Mouse (Mus musculus): ENCODE data around the gene Gm10518. TPM values are rescaled to one million over a fixed set of nuclear protein-coding genes. Genes with fewer than 3 reads are reported as not detected.
A peak's percentile ranks its signal among the peaks of the same experiment; 100 is the strongest.
"Not testable (repeated sequence)": the region's sequence is repeated elsewhere in the genome, so short reads cannot be mapped to it uniquely, and the experiment has no call there.

Gene Gm10518
- polyA plus RNA-seq, 1 experiment from 2014 or later = 0.20 TPM

DNA sequence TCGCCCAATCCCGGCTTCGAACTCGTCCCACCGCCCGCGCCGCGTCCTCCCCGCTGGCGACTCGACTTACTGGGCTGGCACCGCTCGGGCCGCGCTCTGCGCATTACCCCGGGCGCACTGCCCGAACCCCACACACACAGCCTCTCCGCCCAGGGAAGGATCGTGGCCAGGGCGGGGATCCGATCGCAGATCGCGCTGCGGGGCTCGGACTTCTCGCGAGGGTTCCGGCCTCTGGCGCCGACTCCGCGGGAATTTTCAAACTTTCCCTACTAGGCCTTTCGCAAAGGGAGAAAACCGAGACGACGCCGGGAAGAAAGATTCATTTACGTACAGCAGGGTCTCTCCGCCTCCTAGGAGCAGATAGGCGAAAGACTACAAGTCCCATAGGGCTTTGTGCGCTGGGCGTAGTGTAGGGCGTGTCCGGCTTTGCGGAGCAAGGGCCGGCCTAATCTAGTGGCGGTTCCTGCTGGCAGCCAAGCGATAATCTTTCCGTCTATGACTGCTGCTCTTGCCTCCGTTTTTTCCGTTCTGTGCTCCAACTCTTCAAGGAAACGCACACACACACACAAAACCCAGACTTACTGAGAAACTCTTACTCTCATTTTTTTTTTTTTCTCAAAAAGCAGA lies 450 bp downstream of the Gm10518 start, which contains the start of gene Ahctf1:
Gene Ahctf1 (minus strand): TSS at position 168 of the 627 bp plus-strand sequence.
- H3K9ac ChIP-seq (ENCODE audit: low read length) = peak within 1 kb of the TSS; percentile 86
- H3K27me3 ChIP-seq (ENCODE audit: control insufficient read depth, insufficient read depth, low read length) = no peaks in the 10 kb centered on the region
- peak within 1 kb of the TSS; percentile 91 for H3K4me3 ChIP-seq (ENCODE audit: low read depth, low read length)
- DNase-seq (ENCODE audit: low spot score, missing footprints) = peak; percentile 99
- 0 out of 2 replicates have a peak, but pooled peaks cover 2% of the 10 kb centered on the region for H3K36me3 ChIP-seq (ENCODE audit: control insufficient read depth, insufficient read depth, low read length)
- peak within 1 kb of the TSS; percentile 96 for H3K27ac ChIP-seq (ENCODE audit: low read depth, low read length)
- WGBS = under 1% methylated on average over 56 of the region's 56 CpGs
- no peaks in the 10 kb centered on the region for H3K9me3 ChIP-seq (ENCODE audit: control insufficient read depth, low read length)
- H3K4me1 ChIP-seq (ENCODE audit: control insufficient read depth, insufficient read depth, low read length) = peaks cover 9% of the 10 kb centered on the region
- peak; percentile 98 for ATAC-seq (ENCODE audit: low FRiP score)
- H3K4me2 ChIP-seq = peak within 1 kb of the TSS; percentile 77

DNA sequence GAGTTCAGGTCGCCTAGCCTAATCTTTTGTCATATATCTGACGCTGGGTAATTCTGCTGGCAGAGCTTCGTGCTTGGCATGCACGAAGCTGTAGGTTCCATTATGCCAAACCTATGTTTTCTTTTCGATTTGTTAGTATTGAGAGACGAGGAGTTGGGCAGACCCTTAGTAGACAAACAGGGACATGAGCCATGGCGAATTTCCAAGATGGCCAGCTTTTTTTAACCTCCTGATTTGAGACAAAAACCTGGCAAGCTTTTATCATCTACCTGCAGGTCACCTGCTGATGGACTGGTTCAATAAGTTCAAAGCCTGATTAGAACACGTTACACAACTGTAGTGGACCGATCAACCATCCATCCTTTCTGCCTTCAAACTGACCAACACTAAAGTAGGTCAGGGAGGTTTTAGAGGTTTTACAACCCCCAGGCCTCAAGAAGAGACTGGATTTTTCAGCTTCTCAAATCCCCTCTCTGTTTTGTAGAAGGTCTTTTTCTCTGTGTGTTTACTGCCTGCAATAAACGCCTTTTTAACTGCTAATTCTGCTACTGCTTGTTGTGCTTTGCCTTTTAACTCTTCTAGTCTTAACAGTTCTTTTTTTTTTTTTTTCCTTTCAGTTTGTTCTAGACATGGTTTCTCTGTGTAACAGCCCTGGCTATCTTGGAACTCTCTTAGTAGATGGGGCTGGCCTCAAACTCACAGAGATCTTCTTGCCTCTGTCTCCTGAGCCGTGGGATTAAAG lies 1.1 kb downstream of the Gm10518 start:
- H3K27me3 ChIP-seq (ENCODE audit: control insufficient read depth, insufficient read depth, low read length) = no peaks in the 10 kb centered on the region
- peak overlapping the region; percentile 86; the same call in 1 of the 2 replicates for H3K9ac ChIP-seq (ENCODE audit: low read length)
- H3K4me1 ChIP-seq (ENCODE audit: control insufficient read depth, insufficient read depth, low read length) = peaks cover 9% of the 10 kb centered on the region
- DNase-seq (ENCODE audit: low spot score, missing footprints) = peak; percentile 91
- WGBS = 39% methylated on average over 11 of the region's 11 CpGs
- H3K4me2 ChIP-seq = peak overlapping the region; percentile 77
- no peaks in the 10 kb centered on the region for H3K36me3 ChIP-seq (ENCODE audit: control insufficient read depth, insufficient read depth, low read length)
- H3K27ac ChIP-seq (ENCODE audit: low read depth, low read length) = peak overlapping the region; percentile 96; the same call in 1 of the 2 replicates
- H3K4me3 ChIP-seq (ENCODE audit: low read depth, low read length) = peak overlapping the region; percentile 91; the same call in 1 of the 2 replicates
- ATAC-seq (ENCODE audit: low FRiP score) = no peak; the same call in 1 of the 2 replicates
- no peaks in the 10 kb centered on the region for H3K9me3 ChIP-seq (ENCODE audit: control insufficient read depth, low read length)

DNA sequence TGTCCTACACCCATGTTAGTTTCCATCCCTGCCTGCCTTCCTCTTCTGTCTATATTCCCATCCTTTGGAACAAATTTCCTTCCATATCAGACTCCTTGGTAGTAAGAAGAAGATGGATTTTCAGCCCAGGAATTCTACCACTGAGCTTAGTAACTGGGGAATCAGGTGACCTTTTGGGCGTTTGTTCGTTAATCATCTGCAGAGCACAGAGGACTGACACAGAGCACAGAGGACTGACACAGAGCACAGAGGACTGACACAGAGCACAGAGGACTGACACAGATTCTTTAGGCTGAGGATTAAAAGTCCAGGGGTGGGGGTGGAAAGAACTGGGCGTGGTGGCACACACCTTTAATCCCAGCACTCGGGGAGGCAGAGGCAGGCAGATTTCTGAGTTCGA lies 2.6 kb downstream of the Gm10518 start:
- 87% methylated on average over 5 of the region's 5 CpGs for WGBS
- Histone ChIP-seq H3K4me3 (ENCODE audit: low read depth, low read length) (no peak overlapping the region), H3K9me3 (ENCODE audit: control insufficient read depth, low read length) (no peaks in the 10 kb centered on the region), H3K9ac (ENCODE audit: low read length) (no peak overlapping the region), H3K27ac (ENCODE audit: low read depth, low read length) (no peak overlapping the region), H3K27me3 (ENCODE audit: control insufficient read depth, insufficient read depth, low read length) (no peaks in the 10 kb centered on the region), H3K36me3 (ENCODE audit: control insufficient read depth, insufficient read depth, low read length) (no peaks in the 10 kb centered on the region), H3K4me2 (no peak overlapping the region), H3K4me1 (ENCODE audit: control insufficient read depth, insufficient read depth, low read length) (peaks cover 9% of the 10 kb centered on the region)
- ATAC-seq (ENCODE audit: low FRiP score) (no peak), DNase-seq (ENCODE audit: low spot score, missing footprints) (no peak)

DNA sequence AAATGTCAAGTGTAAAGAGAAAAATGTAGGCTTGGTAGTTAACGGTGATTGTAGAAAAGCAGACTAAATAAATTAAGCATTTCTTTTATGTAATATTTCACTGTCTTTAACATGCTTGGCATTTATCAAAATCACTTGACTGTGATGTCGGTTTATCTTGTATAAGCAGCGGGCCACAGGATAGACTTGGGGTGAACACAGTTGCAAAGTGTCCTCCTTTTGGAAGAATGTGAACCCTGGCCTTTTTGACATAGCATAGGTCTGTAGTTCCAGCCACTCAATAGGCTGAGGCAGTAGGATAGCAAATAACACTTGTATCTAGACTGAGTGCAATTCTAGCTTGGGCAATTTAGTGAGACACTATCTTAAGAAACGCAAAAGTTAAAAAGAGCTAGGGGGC lies 4.3 kb downstream of the Gm10518 start:
- no peaks in the 10 kb centered on the region for H3K9me3 ChIP-seq (ENCODE audit: control insufficient read depth, low read length)
- DNase-seq (ENCODE audit: low spot score, missing footprints) = no peak
- no peaks in the 10 kb centered on the region for H3K27me3 ChIP-seq (ENCODE audit: control insufficient read depth, insufficient read depth, low read length)
- no peak overlapping the region for H3K27ac ChIP-seq (ENCODE audit: low read depth, low read length)
- WGBS = 91% methylated on average over 4 of the region's 4 CpGs
- H3K36me3 ChIP-seq (ENCODE audit: control insufficient read depth, insufficient read depth, low read length) = no peaks in the 10 kb centered on the region
- H3K4me1 ChIP-seq (ENCODE audit: control insufficient read depth, insufficient read depth, low read length) = no peaks in the 10 kb centered on the region
- no peak overlapping the region for H3K4me3 ChIP-seq (ENCODE audit: low read depth, low read length)
- ATAC-seq (ENCODE audit: low FRiP score) = no peak
- no peak overlapping the region for H3K4me2 ChIP-seq
- no peak overlapping the region for H3K9ac ChIP-seq (ENCODE audit: low read length)

DNA sequence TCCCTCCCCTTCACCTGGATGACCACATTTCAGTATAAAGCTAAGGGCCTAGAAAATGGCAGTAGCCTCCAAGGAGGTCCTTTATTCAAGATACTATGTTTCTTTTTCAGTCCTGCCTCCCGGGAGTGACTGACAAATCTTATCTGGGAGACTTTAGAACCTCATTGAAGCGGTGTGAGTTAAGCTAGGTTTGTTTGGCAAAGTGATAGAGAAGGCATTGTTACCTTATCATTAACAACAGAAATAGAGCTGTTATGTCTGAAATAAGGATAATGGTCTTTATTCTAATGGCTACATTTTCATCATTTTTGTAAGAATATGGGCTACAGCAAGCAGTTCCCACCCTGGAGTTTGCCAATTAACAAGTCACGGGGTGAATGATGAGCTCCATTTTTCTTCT lies 5.1 kb downstream of the Gm10518 start:
- Histone ChIP-seq H3K27ac (ENCODE audit: low read depth, low read length) (no peak overlapping the region), H3K9ac (ENCODE audit: low read length) (no peak overlapping the region), H3K27me3 (ENCODE audit: control insufficient read depth, insufficient read depth, low read length) (no peaks in the 10 kb centered on the region), H3K4me3 (ENCODE audit: low read depth, low read length) (no peak overlapping the region), H3K4me1 (ENCODE audit: control insufficient read depth, insufficient read depth, low read length) (no peaks in the 10 kb centered on the region), H3K36me3 (ENCODE audit: control insufficient read depth, insufficient read depth, low read length) (no peaks in the 10 kb centered on the region), H3K9me3 (ENCODE audit: control insufficient read depth, low read length) (no peaks in the 10 kb centered on the region), H3K4me2 (no peak overlapping the region)
- ATAC-seq (ENCODE audit: low FRiP score) (no peak), DNase-seq (ENCODE audit: low spot score, missing footprints) (no peak)
- 86% methylated on average over 3 of the region's 3 CpGs for WGBS

DNA sequence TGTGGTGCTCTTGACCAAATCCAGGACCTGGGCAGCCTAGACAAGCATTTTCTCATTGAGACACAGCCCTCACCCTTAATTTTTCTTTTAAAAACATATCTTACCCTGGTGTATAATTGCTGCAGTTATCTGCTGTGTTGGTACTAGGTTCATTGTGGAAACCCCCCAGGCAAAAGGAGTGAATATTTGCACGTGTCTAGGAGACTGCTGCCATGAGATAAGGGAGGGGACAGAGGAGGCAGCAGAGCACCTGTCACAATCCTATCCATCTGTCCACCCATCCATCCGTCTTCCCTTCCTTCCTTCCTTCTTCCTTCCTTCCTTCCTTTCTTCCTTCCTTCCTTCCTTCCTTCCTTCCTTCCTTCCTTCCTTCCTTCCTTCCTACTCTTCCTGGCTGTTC lies 10.2 kb downstream of the Gm10518 start:
- H3K9me3 ChIP-seq (ENCODE audit: control insufficient read depth, low read length) = no peaks in the 10 kb centered on the region

DNA sequence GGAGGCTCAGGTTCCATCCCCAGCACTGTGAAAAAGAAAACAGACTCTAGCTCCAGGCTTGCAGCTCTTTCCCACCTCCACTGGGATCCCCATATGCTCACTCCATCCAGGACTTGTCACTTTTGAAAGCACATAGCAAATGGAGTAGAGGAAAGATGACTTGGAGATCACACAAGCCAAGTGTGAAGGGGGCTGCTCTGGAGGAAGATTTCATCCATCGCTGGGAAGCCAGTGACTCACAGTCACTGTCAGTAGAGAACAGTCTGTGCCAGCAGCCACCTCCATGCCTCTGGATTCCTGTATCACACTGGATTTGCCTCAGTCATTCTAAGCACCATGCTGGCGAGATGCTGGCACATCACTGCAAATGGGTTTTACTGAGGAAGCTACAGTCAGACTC lies 11.4 kb downstream of the Gm10518 start:
- H3K4me1 ChIP-seq (ENCODE audit: control insufficient read depth, insufficient read depth, low read length) = no peaks in the 10 kb centered on the region
- DNase-seq (ENCODE audit: low spot score, missing footprints) = no peak
- no peak overlapping the region for H3K27ac ChIP-seq (ENCODE audit: low read depth, low read length)
- H3K4me3 ChIP-seq (ENCODE audit: low read depth, low read length) = no peak overlapping the region
- H3K4me2 ChIP-seq = no peak overlapping the region
- H3K9me3 ChIP-seq (ENCODE audit: control insufficient read depth, low read length) = no peaks in the 10 kb centered on the region
- H3K27me3 ChIP-seq (ENCODE audit: control insufficient read depth, insufficient read depth, low read length) = no peaks in the 10 kb centered on the region
- no peaks in the 10 kb centered on the region for H3K36me3 ChIP-seq (ENCODE audit: control insufficient read depth, insufficient read depth, low read length)
- WGBS = 92% methylated on average over 2 of the region's 2 CpGs
- no peak for ATAC-seq (ENCODE audit: low FRiP score)
- H3K9ac ChIP-seq (ENCODE audit: low read length) = no peak overlapping the region

More for the DNA sequence above, 10.2 kb downstream of the Gm10518 start:
- H3K4me3 ChIP-seq (ENCODE audit: low read depth, low read length) = no peak overlapping the region
- H3K36me3 ChIP-seq (ENCODE audit: control insufficient read depth, insufficient read depth, low read length) = no peaks in the 10 kb centered on the region
- ATAC-seq (ENCODE audit: low FRiP score) (no peak), DNase-seq (ENCODE audit: low spot score, missing footprints) (no peak)
- WGBS = 64% methylated on average over 2 of the region's 2 CpGs
- H3K27ac ChIP-seq (ENCODE audit: low read depth, low read length) = no peak overlapping the region
- no peak overlapping the region for H3K9ac ChIP-seq (ENCODE audit: low read length)
- H3K4me1 ChIP-seq (ENCODE audit: control insufficient read depth, insufficient read depth, low read length) = no peaks in the 10 kb centered on the region
- H3K4me2 ChIP-seq = no peak overlapping the region
- no peaks in the 10 kb centered on the region for H3K27me3 ChIP-seq (ENCODE audit: control insufficient read depth, insufficient read depth, low read length)

DNA sequence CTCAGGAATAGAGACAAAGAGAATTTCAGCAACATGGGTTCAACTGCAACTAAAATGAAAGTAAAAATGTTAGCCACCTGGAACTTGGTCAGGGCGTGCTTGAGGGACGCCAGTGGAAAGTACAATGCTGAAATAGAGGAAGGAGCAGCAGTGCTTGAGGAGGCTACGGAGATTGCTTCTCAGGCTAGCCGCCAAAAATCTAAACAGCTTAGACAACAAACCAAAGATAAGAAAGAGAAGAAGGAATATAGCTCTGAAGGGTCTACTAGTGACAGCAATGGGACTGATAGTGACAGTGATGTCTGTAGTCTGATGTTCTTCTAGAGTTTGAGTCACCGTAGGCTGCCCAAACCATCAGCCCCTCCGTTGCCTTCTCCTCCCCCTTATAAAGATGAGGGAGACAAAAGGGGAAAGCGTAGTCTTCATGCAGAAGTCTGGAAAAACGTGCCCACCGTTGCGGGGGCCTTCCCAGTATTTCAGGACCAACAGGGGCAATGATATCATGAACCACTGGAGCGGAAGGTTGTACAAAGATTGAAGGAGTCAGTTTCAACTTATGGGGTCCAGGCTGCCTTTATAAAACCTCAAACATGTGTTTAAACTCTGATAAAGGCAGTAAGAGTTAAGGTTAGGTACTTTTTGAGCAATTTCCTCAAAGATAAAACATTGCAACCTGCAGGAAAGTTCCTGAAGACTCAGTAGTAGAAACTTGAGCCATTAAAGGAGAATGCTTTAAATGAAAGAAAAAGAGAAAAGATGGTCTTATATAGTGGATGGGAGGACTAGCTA lies 15.5 kb downstream of the Gm10518 start:
- not testable (repeated sequence) for H3K4me1 ChIP-seq (ENCODE audit: control insufficient read depth, insufficient read depth, low read length); H3K27me3 ChIP-seq (ENCODE audit: control insufficient read depth, insufficient read depth, low read length); H3K27ac ChIP-seq (ENCODE audit: low read depth, low read length); H3K9ac ChIP-seq (ENCODE audit: low read length); H3K4me2 ChIP-seq; H3K4me3 ChIP-seq (ENCODE audit: low read depth, low read length); DNase-seq (ENCODE audit: low spot score, missing footprints); H3K36me3 ChIP-seq (ENCODE audit: control insufficient read depth, insufficient read depth, low read length); H3K9me3 ChIP-seq (ENCODE audit: control insufficient read depth, low read length); ATAC-seq (ENCODE audit: low FRiP score)
- 92% methylated on average over 11 of the region's 11 CpGs for WGBS

DNA sequence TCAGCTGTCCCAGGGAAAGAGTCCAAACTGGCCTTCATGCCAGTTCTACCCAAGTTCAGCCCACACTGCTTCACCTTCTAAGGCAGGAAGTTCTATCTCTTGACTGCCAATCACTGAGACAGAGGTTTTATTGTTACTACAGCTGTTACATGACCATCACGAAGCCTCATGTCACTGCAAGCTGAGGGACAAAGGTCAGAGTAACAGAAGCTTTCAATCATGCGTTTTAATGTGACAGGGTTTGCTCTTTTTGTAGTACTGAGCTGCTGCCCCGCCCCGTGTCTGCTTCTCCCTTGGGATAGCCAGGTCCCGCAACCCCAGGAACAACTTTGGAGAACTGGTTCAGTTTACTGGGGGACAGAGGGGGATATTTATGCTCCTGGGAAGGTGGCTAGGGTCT lies 21.4 kb downstream of the Gm10518 start:
- Histone ChIP-seq H3K27me3 (ENCODE audit: control insufficient read depth, insufficient read depth, low read length) (no peaks in the 10 kb centered on the region), H3K27ac (ENCODE audit: low read depth, low read length) (no peak overlapping the region), H3K4me2 (no peak overlapping the region), H3K9ac (ENCODE audit: low read length) (no peak overlapping the region), H3K36me3 (ENCODE audit: control insufficient read depth, insufficient read depth, low read length) (no peaks in the 10 kb centered on the region), H3K4me3 (ENCODE audit: low read depth, low read length) (no peak overlapping the region), H3K9me3 (ENCODE audit: control insufficient read depth, low read length) (no peaks in the 10 kb centered on the region), H3K4me1 (ENCODE audit: control insufficient read depth, insufficient read depth, low read length) (no peaks in the 10 kb centered on the region)
- WGBS = 83% methylated on average over 5 of the region's 5 CpGs
- DNase-seq (ENCODE audit: low spot score, missing footprints) (no peak), ATAC-seq (ENCODE audit: low FRiP score) (no peak)
